Mouse (Mus musculus): ENCODE measurements around the gene Hint2.

GRCm38 (mm10) chr4:43633296-43633695, 23.0 kb downstream of the Hint2 start:
- no peak for TF ChIP-seq CTCF (conservative IDR thresholded peaks at IDR 0.05; ENCODE audit: low read length)
- no peak for TF ChIP-seq POU5F1 (IDR thresholded peaks at IDR 0.05; ENCODE audit: borderline replicate concordance, low read length)
- TF ChIP-seq NANOG (IDR thresholded peaks at IDR 0.05; ENCODE audit: borderline replicate concordance, low read length): no peak

Measured in E14TG2a.4 (cell line).